Mouse (Mus musculus) common myeloid progenitor, adult 5-6 weeks (primary cell): Measurements from ENCODE around the gene Ikzf4. TPM values are rescaled to one million over a fixed set of nuclear protein-coding genes. Genes with fewer than 3 reads are reported as not detected.
"Not testable (repeated sequence)": the region's sequence is repeated elsewhere in the genome, so short reads cannot be mapped to it uniquely, and the experiment has no call there.

Experiments
- ATAC-seq: replicated peaks from 2 replicates; pipeline ENCODE4 v1.8.0; 2016; ENCODE audit warnings: low read depth, mild to moderate bottlenecking, moderate TSS enrichment, inconsistent platforms; ENCODE audit not compliant: poor library complexity, severe bottlenecking
- total RNA-seq: library from RNA; stranded (forward); fragments of 200-1000, 187-1606 nt; gene quantifications from 2 replicates; pipeline ENCODE4 v1.2.3, GENCODE M21; 2017

Gene Ikzf4
- total RNA-seq, 1 experiment from 2014 or later, result not detected

GRCm38 (mm10) chr10:128642749-128643148 is 3.0 kb downstream of the Ikzf4 start:
- no peak for ATAC-seq

GRCm38 (mm10) chr10:128641871-128642270 is 3.9 kb downstream of the Ikzf4 start:
- no peak for ATAC-seq

GRCm38 (mm10) chr10:128640891-128641290 is 4.9 kb downstream of the Ikzf4 start:
- ATAC-seq, result no peak

GRCm38 (mm10) chr10:128639999-128640398 is 5.8 kb downstream of the Ikzf4 start:
- ATAC-seq, result no peak

GRCm38 (mm10) chr10:128637011-128637410 is 8.8 kb downstream of the Ikzf4 start:
- peak; percentile 74 for ATAC-seq

- ATAC-seq, result peak; percentile 73
Measured at GRCm38 (mm10) chr10:128636561-128636960, 9.2 kb downstream of the Ikzf4 start.

- ATAC-seq, result no peak
Measured at GRCm38 (mm10) chr10:128635697-128636096, 10.1 kb downstream of the Ikzf4 start.

GRCm38 (mm10) chr10:128631571-128631970 is 14.2 kb downstream of the Ikzf4 start:
- ATAC-seq, result no peak

- not testable (repeated sequence) for ATAC-seq
Measured at GRCm38 (mm10) chr10:128630306-128630705, 15.5 kb downstream of the Ikzf4 start.

GRCm38 (mm10) chr10:128629746-128630145 is 16.0 kb downstream of the Ikzf4 start:
- no peak for ATAC-seq

- ATAC-seq, result no peak
Measured at GRCm38 (mm10) chr10:128627398-128628317, 18.1 kb downstream of the Ikzf4 start.

- peak; percentile 97 for ATAC-seq
Measured at GRCm38 (mm10) chr10:128626311-128627310, 19.2 kb downstream of the Ikzf4 start, which contains the start of gene Rps26. Gene Rps26 (minus strand): TSS chr10:128626747.

- no peak for ATAC-seq
Measured at GRCm38 (mm10) chr10:128625287-128625894, 20.4 kb downstream of the Ikzf4 start.

GRCm38 (mm10) chr10:128623106-128623613 is 22.6 kb downstream of the Ikzf4 start:
- not testable (repeated sequence) for ATAC-seq

- ATAC-seq, result no peak
Measured at GRCm38 (mm10) chr10:128622702-128623101, 23.1 kb downstream of the Ikzf4 start.

GRCm38 (mm10) chr10:128621986-128622520 is 23.7 kb downstream of the Ikzf4 start:
- no peak for ATAC-seq

- no peak for ATAC-seq
Measured at GRCm38 (mm10) chr10:128620241-128620640, 25.6 kb downstream of the Ikzf4 start.

- not testable (repeated sequence) for ATAC-seq
Measured at GRCm38 (mm10) chr10:128619148-128619547, 26.6 kb downstream of the Ikzf4 start.

- no peak for ATAC-seq
Measured at GRCm38 (mm10) chr10:128618570-128618969, 27.2 kb downstream of the Ikzf4 start.
